Mouse (Mus musculus) liver (tissue): ENCODE data around the gene Hif3a.
A peak's percentile ranks its signal among the peaks of the same experiment; 100 is the strongest.

ENCODE experiments used
- DNase-seq: peaks from one replicate; pipeline ENCODE4 v3.0.0-alpha.2; 2020; ENCODE audit warnings: mixed read lengths

The Hif3a gene

GRCm38 (mm10) chr7:17024141-17024540 is 38.1 kb downstream of the Hif3a start:
- DNase-seq = no peak

DNA sequence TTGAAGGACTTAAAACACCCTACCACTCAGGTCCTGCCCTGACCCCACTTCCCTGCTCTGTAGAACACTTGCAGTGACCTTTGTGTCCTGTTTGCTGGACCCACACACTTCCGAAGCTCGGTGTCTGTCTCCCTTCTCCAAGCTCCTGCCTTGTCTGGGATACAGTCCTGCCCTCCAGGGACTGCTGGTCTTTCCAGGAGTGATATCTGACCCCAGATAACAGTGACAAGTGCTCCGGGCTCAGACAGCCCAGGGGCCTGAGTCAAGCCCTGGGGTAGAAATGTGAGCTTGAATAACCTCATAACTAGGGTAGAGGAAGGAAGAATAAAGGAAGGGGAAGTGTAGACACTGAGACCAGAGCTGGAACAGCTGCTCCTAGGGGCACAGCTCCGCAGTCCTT is 38.5 kb downstream of the Hif3a start:
- DNase-seq = no peak

GRCm38 (mm10) chr7:17022176-17022575 is 40.1 kb downstream of the Hif3a start:
- no peak for DNase-seq

DNA sequence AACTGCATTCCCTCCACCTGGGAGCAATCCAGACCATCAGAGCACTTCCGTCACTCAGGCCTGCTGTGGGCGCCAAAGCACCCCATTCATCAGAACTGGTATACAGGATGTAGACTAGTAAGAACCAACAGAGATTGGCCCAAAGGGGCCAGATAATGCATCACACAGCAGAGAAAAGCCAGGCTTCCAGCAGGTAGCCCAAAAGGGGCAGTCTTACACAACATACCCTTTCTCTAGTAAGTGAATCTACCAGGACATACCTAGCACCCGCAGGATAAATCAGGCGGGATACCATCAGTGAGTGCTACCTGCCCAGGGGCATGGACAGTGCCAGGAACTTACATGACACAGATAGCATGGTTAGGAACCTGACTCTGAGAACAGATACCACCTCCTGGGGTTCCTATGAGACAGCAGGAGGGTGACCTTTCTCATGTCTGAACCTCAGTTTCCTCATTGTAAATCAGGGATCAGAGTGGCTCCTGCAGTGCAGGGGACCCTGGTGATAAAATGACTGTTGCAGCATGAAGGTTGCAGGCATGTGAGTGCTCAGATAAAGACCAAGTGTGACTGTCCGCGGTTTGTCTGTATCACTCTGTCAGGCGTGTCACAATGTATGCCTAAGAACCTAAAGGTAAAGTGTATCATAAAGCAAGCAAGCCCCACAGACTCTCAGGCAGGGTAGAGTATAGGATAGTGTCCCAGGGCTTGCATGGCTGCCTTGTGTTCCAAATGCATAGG is 42.6 kb downstream of the Hif3a start:
- DNase-seq = no peak

DNA sequence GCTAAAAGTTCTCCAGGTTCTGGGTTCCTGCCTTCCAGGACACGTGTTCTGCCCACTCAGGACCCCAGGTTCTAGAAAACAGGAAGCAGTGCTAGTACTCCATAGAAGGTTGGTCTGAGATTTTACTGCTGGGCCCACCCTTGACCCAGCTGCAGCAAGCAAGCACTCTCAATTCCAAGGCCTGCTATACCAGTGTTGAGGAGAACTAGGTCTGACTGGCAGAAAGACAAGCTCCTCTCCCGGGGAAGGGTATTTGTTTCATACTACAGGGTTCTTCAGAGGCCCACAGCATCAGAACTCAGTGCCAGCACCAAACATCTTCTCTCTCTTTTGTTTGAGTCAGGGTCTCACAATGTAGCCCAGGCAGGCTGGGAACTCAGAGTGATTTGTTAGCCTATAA is 44.3 kb downstream of the Hif3a start:
- no peak for DNase-seq

GRCm38 (mm10) chr7:17017036-17017435 is 45.2 kb downstream of the Hif3a start:
- peak; percentile 48 for DNase-seq

- DNase-seq = no peak
Measured at GRCm38 (mm10) chr7:17015381-17015780, 46.8 kb downstream of the Hif3a start.

DNA sequence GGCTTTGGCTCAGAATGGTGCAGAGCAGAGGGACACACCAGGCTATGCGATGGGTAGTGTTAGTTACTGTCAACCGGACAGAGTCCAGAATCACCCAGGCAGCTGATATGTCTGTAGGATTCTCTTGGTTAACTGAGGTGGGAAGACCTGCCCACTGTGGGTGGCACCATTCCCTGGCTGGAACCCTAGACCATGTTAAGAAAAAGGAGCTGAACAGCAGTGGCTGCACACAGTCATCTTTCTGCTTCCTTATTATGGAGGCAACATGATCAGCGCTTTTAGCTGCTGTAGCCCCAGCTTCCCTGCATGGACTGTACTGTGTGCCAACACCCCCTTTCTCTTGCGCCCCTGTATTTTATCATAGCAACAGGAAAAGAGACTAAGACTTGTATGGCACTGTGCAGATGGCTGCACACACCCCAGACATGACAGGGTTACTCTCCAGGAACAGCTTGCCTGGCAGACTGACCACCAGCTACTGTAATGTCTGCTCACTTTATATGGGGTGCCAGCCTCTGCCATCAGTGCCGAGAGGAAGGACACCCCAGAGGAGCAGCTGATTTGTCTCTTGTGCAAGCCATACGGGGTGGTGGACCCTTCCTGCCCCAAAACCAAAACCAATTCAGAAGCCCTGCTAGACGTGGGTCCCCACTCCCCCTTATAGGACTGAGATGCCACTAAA is 50.2 kb downstream of the Hif3a start:
- DNase-seq = no peak

DNA sequence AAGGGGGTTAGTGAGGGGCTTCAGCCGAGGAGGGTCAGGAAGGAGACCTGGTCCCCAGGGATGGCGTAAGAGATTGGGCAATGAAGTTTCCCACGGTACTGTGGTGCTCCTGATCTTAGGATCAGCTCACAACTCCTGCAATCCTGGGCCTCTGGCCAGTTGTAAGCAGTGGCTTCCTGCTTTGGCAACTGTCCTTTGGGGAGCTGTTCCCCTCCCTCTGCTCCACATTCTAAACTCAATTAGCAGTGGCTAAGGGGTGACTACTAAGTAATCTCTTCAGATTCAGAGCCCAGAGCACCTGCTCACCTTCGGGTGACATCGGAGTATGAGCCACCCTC is 52.2 kb downstream of the Hif3a start:
- DNase-seq = no peak

GRCm38 (mm10) chr7:17009326-17010009 is 52.8 kb downstream of the Hif3a start:
- DNase-seq = no peak

GRCm38 (mm10) chr7:17007300-17007699 is 54.9 kb downstream of the Hif3a start:
- peak; percentile 35 for DNase-seq

DNA sequence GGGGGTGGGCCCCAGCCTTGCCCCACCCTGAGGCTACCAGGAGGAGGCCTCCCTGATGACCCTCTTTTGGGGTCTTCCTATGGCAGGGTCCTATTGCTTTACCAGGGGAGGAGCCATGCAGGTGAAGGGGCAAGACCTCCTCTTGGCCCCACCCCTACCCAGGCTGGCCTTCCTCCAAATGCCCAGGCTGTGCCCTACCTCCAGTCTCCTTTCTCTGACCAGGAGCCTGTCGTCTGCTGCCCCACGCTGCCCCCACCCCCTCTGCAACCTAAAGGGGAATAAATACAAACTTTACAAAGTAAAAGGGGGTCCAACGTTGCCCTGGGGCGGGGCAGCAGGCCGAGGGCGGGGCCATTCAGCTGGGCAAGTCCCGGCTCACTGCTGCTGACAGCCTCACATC is 57.5 kb downstream of the Hif3a start:
- no peak for DNase-seq

DNA sequence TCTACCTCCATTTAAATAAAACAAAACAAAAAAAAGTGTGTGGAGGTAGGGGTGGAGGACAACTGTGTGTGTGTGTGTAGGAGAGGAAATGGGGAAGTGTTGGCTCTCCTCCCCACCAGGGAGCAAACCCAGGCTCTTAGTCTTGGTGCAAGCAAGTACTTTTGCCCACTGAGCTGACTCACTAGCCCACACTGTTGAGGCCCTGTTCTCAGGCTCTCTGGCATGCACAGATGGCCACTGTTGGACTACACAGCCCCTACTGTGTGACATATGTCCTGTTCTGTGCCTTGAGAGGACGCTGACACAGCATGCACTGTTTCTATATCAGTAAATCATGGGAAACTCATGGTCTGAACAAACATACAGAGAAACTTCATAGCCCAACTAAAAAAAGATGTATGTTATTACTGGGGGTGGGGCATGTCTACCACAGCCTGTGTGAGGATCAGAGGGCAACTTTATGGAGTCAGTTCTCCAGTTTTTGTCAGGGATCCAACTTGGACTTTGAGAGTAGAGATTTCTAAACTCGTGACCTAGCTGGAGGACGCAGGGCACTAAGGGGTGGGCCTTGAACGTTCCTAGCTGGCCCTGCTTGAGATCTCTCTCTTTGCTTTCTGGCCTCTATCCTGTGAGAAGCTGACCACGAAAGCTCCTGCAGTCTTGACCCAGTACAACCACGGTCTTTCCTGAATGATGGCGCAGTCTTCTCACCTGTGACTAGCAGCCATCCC is 58.8 kb downstream of the Hif3a start:
- no peak for DNase-seq

DNA sequence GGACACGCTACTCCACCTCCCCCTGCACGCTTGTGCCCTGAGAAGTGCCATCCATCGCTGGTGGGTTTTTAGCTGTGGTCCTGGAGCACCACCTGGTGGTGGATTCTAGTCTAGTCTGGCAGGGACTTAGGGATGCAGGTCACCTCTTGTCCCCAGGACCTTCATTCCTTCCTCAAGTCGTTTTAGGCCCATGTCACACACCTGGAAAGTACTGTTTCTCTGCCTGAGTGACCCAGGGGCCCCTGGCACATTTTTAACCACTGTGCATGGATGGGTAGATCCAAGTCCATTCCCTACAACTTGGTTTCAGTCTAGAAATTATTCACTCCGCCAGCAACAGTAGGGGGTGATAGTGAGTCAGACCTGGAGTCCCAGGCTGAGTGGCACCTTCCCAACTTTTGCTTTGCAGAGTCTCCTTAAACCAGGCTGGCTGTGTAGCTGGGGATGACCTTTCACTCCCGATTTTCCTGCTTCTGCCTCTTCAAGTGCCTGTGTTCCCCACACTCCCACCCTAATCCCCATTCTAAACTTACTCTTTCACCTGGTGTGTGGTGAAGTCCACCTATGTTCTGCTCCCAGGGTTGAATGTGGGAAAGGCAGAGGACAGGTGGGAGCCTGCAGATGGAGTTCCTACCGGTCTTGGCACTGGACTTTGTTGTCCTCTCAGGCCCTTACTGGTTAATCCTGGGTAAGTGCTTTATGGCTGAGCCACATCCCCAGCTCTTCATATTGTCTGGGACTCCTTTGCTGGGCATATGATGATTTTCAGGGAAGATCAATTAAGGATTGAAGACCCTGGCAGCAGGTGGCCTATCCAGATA is 59.6 kb downstream of the Hif3a start:
- DNase-seq = peak; percentile 79

DNA sequence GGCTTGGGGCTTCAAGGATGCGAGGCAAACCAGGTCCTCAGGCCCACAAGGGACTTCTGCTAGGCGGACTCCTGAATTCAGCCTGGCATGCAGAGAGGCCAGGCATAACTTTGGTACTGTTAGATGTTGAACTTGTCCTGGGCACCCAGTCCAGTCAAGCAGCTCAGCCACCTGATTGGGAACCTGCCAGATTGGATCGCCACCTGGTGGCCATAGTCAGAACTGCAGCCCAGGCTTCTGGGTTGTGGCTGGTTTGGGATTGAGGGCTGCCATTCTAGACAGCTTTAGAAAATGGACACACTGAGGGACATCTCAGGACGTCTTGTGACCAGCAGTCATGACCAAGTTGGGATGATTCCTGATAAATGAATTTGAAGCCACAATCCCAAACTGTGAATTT is 62.6 kb downstream of the Hif3a start:
- peak; percentile 88 for DNase-seq

DNA sequence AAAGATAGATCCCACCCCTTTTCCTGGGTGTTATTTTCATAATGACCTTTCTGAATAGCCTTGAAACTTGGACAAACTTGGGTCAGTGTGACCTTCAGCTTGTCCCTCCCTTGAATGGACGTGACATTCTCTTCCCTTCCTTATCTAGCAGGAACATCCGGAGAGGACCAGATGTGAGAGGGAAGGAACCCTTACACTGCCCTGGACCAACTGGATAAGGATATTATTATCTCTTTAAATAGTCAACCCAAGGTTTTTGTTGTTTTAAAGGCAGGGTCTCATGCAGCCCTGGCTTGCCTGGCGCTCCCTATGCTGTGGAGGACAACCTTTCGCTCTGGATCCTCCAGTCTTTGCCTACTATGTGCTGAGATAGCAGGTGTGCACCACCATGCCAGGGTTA is 63.0 kb downstream of the Hif3a start:
- no peak for DNase-seq

DNA sequence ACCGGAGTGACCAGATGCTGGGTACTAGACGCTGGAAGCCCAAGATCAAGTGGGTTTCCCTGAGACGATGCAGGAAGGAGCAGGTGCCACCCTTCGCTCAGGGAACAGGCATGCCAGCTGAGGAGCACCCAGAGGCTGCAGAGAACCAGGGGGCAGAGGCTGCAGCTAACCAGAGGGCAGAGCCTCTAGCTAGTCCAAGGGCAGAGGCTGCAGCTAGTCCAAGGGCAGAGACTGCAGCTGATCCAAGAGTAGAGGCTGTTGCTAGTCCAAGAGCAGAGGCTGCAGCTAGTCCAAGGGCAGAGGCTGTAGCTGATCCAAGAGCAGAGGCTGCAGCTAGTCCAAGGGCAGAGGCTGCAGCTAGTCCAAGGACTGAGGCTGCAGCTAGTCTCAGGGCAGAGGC is 66.9 kb downstream of the Hif3a start:
- DNase-seq = no peak

GRCm38 (mm10) chr7:16994400-16994799 is 67.8 kb downstream of the Hif3a start:
- no peak for DNase-seq

DNA sequence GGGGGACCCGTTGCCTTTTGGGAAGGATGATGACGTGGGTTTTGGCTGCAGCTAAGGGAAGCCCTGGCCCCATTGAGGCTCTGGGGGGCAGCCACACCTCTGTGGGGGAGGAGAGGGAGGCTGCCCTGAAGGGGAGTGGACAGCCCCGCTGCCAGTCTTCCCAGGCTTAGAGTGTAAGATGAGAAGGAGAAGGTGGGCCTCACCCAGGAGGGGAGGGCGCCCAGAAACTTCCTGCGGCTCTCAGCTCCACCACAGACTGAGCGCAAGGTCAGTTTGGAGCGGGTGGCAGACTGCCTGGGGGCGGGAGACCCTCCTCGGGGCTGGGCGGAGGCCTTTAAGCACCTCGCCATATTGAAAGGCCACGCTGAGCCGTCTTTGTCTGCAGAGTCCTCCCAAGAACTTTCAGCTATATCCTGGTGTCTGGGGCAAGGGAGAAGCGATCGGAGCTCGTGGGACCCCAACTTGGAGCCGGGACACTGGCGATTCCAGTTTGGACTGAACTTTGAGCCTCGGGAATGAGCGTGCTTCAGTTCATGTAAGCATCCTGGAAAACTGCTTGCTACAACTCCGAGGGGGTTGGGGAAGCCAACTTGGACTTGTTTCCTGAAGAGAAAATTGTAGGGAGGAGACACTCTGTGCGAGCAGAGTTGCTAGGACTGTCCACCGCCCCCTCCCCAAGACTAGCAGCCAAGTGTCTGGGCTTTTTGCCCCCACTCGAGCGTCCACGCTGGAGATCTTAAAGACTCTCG is 68.4 kb downstream of the Hif3a start:
- peak; percentile 80 for DNase-seq

- no peak for DNase-seq
Measured at GRCm38 (mm10) chr7:16992451-16992807, 69.8 kb downstream of the Hif3a start, which contains the start of gene Ccdc8. Ccdc8 (plus strand) TSS chr7:16992708.

DNA sequence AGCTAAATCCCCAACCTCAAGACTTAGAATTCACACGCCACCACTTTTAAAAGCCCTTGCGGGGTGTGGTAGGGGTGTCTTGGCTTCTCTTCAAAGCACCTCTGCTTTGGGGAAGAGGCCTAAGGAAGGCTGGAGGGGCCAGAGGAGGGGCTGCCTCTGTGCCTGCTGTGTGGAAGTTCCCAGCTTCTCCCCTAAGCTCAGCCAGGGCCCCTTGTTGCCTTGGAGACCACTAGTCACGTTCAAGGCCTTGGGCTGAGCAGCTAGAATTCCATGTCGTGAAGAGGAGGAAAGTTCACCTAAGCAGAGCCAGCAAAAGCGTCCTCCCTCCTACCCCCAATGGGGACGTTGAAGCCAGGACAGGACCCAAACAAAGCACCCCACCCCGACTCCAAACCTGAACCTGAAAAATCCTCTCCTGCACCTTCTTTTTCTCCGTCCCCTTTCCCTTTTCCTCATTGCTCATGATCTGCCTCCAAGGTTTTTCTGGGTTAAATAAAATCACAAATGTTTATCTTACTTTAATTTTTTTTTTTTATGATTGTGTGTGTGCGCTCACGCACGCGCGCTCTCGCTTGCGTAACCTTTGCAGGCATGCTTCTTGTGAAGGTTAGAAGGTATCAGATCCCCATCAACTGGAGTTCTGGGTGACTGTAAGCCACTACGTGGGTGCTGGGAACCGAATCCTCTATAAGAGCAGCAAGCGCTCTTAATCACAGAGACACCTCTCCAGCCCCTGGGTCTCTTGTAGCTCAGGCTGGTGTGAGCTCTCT is 70.4 kb downstream of the Hif3a start:
- DNase-seq = peak; percentile 64
